Mouse (Mus musculus) E14TG2a.4 (cell line): ENCODE results near the gene G3bp1.

ENCODE experiments used
- H3K27me3 ChIP-seq: 2 replicates; pipeline ENCODE4 v1.6.1; 2014; ENCODE audit warnings: low read length, control low read depth; ENCODE audit not compliant: insufficient read depth
- H3K36me3 ChIP-seq: 2 replicates; pipeline ENCODE4 v1.6.1; 2014; ENCODE audit warnings: low read length, control low read depth; ENCODE audit not compliant: insufficient read depth
- H3K4me1 ChIP-seq: replicated peaks from 2 replicates; pipeline ENCODE4 v1.6.1; 2014; ENCODE audit warnings: low read depth, low read length, control low read depth
- H3K4me3 ChIP-seq: replicated peaks from 2 replicates; pipeline ENCODE4 v1.5.1; 2014; ENCODE audit warnings: mild to moderate bottlenecking, low read length
- H3K9me3 ChIP-seq: 2 replicates; pipeline ENCODE4 v1.6.1; 2014; ENCODE audit warnings: low read length, control low read depth
- CTCF ChIP-seq: conservative IDR thresholded peaks from 2 replicates; pipeline ENCODE4 v1.5.1; 2014; ENCODE audit warnings: low read length
- NANOG ChIP-seq: IDR thresholded peaks from 2 replicates; pipeline ENCODE4 v1.6.1; 2014; ENCODE audit warnings: borderline replicate concordance, low read length, mixed read lengths
- POU5F1 ChIP-seq: IDR thresholded peaks from 2 replicates; pipeline ENCODE4 v1.6.1; 2014; ENCODE audit warnings: low read length, borderline replicate concordance

Gene G3bp1

GRCm38 (mm10) chr11:55459850-55460558, 9.5 kb upstream of the G3bp1 start:
- Histone ChIP-seq H3K36me3 (peaks cover 48% of the 10 kb centered on the region), H3K4me1 (peaks cover 71% of the 10 kb centered on the region), H3K4me3 (peak overlapping the region; percentile 99), H3K27me3 (no peaks in the 10 kb centered on the region), H3K9me3 (no peaks in the 10 kb centered on the region)
- TF ChIP-seq NANOG (no peak), CTCF (no peak)

DNA sequence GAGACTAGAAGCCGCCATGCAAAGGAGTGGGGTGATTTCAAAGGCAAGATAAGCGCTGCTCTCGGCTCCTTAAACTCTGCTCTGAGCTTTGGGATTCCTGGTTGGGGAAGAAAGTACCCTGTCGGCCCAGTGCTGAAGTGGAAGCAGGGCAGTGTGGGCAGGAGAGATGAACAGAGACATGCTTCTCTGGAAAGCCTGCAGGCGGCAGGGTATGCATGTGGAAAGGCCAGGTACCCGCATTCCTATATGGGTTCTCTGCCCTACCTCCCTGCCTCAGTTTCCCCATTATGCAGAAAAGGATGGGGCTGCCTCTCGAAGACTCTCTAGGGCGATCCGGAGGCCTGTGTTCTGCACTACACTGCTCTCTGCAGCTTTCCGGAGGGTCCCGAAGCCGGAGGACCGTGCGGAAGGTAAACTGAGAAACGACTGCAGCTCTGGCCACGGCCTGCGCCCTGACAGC, 8.9 kb upstream of the G3bp1 start:
- Histone ChIP-seq H3K27me3 (no peaks in the 10 kb centered on the region), H3K36me3 (peaks cover 43% of the 10 kb centered on the region), H3K9me3 (no peaks in the 10 kb centered on the region), H3K4me3 (peak overlapping the region; percentile 99), H3K4me1 (peaks cover 69% of the 10 kb centered on the region)
- TF ChIP-seq NANOG = no peak
- TF ChIP-seq CTCF = no peak
- TF ChIP-seq POU5F1 = no peak

- H3K4me1 ChIP-seq = peaks cover 64% of the 10 kb centered on the region
- no peaks in the 10 kb centered on the region for H3K27me3 ChIP-seq
- peaks cover 37% of the 10 kb centered on the region for H3K36me3 ChIP-seq
- no peaks in the 10 kb centered on the region for H3K9me3 ChIP-seq
- no peak for TF ChIP-seq CTCF
- TF ChIP-seq NANOG = no peak
- no peak for TF ChIP-seq POU5F1
- H3K4me3 ChIP-seq = peak within 1 kb of the TSS; percentile 99
Observed at GRCm38 (mm10) chr11:55461019-55461645, 8.4 kb upstream of the G3bp1 start, which contains the start of gene Atox1. Gene Atox1 (minus strand): TSS chr11:55461239.

- Histone ChIP-seq H3K27me3 (no peaks in the 10 kb centered on the region), H3K4me1 (peaks cover 59% of the 10 kb centered on the region), H3K36me3 (peaks cover 27% of the 10 kb centered on the region), H3K9me3 (no peaks in the 10 kb centered on the region), H3K4me3 (peak overlapping the region; percentile 99; the same call in 1 of the 2 replicates)
- TF ChIP-seq POU5F1 (no peak), NANOG (no peak), CTCF (no peak)
Observed at GRCm38 (mm10) chr11:55462149-55462548, 7.3 kb upstream of the G3bp1 start.

DNA sequence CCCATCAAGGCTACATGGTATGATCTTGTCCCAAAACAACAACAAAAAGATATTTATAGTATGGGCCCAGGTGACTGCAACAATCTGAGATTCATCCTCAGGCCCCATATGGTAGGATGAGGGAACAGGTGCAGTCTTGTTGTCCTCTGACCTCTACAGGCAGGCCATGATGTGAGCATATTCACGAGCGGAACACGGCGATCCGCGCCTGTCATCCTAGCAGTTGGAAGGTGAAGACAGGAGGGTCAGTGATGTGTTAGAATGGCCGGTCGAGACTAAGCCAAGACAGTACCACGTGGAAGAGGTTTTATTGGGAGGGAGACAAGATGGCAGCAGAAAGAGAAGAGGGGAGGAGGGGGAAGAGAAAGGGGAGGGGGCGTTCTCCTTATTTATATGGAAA, 4.8 kb upstream of the G3bp1 start:
- H3K27me3 ChIP-seq = no peaks in the 10 kb centered on the region
- H3K4me3 ChIP-seq = 0 out of 2 replicates have a peak overlapping the region, but pooled peaks have one; percentile 5
- H3K4me1 ChIP-seq = peaks cover 49% of the 10 kb centered on the region
- H3K9me3 ChIP-seq = no peaks in the 10 kb centered on the region
- H3K36me3 ChIP-seq = peaks cover 3% of the 10 kb centered on the region
- no peak for TF ChIP-seq CTCF
- no peak for TF ChIP-seq POU5F1
- TF ChIP-seq NANOG = no peak

GRCm38 (mm10) chr11:55465177-55465576, 4.3 kb upstream of the G3bp1 start:
- no peaks in the 10 kb centered on the region for H3K9me3 ChIP-seq
- peaks cover 45% of the 10 kb centered on the region for H3K4me1 ChIP-seq
- no peak for TF ChIP-seq NANOG
- no peak for TF ChIP-seq POU5F1
- no peak for TF ChIP-seq CTCF
- H3K27me3 ChIP-seq = no peaks in the 10 kb centered on the region
- H3K36me3 ChIP-seq = no peaks in the 10 kb centered on the region
- no peak overlapping the region for H3K4me3 ChIP-seq

GRCm38 (mm10) chr11:55468012-55468411, 1.5 kb upstream of the G3bp1 start:
- peak overlapping the region; percentile 83 for H3K4me3 ChIP-seq
- no peaks in the 10 kb centered on the region for H3K27me3 ChIP-seq
- no peaks in the 10 kb centered on the region for H3K9me3 ChIP-seq
- H3K4me1 ChIP-seq = peaks cover 52% of the 10 kb centered on the region
- no peak for TF ChIP-seq CTCF
- TF ChIP-seq POU5F1 = no peak
- TF ChIP-seq NANOG = no peak
- peaks cover 24% of the 10 kb centered on the region for H3K36me3 ChIP-seq

DNA sequence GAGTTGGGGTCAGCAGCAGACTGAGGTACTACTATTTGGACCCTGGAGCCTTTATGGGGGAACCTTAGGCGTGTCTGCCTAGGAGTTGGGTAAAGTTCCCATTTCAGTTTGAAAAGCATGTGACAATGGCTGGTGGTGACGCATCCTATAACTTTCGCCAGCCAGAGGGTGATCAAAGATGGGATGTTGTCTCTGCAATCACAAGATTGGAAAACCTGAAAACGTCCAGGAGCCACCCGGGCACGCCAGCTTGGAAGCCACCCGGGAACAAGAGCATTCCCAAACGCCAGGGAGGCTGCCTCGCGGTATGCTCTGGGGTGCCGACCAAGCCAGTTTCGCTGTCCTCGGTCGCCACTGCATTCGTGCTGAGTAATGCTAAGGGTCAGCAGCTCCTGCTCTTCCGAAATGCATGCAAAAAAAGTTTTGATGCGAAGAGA, 856 bp upstream of the G3bp1 start:
- Histone ChIP-seq H3K4me3 (peak overlapping the region; percentile 83), H3K36me3 (peaks cover 31% of the 10 kb centered on the region), H3K27me3 (no peaks in the 10 kb centered on the region), H3K9me3 (no peaks in the 10 kb centered on the region), H3K4me1 (peaks cover 58% of the 10 kb centered on the region)
- no peak for TF ChIP-seq NANOG
- TF ChIP-seq POU5F1 = no peak
- TF ChIP-seq CTCF = no peak
